Mouse (Mus musculus) MEL-GATA-1-ER (cell line): Measurements from ENCODE around the gene Cap2.

Experiments
- DNase-seq: peaks from one replicate; pipeline ENCODE4 v3.0.0-alpha.2; 2012; ENCODE audit warnings: low read depth; ENCODE audit errors: extremely low read depth

The Cap2 gene

DNA sequence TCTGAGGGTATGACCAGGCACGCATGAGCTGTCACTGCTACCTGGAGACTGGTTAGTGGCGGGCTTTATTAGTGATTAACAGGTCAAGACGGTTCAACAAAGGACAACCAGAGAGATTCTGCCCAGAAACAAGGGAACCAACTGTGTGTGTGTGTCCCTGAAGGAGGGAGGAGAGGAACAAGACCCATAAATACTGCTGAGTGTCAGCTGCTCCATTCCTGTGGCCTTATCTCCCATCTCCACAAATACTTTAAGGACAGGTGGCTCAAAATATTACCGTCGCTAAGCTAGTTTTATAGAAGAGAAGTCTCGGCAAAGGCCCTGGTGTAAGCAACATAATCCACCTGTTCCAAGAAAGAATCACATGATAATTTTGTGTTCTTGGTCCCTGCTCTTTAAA lies 127.7 kb downstream of the Cap2 start:
- DNase-seq, result no peak

DNA sequence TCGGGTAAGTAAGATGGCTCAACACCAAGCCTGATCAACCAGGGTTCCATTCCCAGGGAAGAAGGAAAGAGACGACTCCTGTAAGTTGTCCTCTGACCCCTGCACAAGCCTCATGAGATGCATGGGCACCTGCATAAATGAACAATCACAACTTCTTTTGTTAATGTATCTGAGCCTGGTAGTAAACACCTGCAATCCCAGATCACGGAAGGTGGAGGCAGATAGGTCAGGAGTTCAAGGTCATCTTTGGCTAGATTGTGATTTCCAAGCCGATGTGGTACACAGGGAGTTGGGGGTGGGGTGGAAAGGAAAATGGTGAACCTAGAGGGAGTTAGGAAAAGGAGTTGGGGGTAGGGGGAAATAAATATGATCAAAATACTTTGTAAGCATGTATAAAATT lies 131.1 kb downstream of the Cap2 start:
- no peak for DNase-seq

DNA sequence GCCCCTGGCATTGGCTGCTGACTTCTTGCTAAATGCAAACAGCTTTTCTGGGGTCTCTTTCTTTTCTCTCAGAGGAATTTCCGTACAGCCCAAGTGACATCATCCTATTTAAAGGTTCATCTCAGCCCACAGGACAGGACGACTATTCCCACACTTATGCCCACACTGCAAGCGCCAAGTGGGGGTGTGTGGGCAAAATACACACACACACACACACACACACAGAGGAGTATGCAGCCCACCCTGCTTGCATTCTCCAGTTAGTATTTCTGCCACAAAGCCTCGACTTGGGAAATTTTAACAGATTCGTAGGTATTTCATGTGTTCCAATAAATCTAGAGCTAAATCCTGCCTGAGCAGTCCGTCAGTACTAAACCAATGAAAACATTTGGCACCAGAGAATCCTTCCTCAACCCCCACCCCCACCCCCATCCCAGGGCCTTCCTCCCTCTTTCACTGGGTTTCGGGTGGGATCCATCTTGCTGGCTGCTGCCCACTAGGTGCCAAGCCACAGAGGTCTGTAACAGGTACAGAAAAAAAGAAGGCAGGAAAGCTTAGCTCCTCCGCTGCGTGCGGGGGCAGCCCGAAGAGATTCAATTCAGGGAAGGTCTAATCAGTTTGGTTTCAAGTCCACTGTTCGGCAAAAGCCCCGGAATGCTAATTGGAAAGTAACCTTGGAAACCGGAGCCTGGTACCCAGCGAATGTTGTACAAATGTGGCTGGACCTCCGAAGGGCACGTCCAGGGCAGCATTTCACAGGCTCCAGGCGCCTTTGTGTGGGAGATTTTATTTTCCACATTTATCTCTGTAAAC lies 131.9 kb downstream of the Cap2 start:
- no peak for DNase-seq

DNA sequence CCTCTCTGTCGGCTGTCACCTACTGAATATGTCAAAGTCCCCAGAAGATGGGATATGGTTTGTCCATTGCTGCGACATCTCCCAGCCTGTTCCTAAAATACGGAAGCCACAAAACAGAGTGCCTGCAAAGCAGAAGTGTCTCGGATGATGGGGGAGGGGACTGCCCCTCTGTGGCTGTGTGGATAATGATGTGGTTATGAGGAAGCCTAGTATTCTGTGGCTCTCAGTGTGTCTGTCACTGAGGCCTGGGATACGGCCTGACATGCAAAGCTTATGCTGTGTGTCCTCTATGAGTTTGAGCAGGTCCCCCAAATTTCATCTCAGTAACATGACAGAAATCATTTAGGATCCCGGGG lies 132.5 kb downstream of the Cap2 start:
- peak; percentile 70 for DNase-seq

DNA sequence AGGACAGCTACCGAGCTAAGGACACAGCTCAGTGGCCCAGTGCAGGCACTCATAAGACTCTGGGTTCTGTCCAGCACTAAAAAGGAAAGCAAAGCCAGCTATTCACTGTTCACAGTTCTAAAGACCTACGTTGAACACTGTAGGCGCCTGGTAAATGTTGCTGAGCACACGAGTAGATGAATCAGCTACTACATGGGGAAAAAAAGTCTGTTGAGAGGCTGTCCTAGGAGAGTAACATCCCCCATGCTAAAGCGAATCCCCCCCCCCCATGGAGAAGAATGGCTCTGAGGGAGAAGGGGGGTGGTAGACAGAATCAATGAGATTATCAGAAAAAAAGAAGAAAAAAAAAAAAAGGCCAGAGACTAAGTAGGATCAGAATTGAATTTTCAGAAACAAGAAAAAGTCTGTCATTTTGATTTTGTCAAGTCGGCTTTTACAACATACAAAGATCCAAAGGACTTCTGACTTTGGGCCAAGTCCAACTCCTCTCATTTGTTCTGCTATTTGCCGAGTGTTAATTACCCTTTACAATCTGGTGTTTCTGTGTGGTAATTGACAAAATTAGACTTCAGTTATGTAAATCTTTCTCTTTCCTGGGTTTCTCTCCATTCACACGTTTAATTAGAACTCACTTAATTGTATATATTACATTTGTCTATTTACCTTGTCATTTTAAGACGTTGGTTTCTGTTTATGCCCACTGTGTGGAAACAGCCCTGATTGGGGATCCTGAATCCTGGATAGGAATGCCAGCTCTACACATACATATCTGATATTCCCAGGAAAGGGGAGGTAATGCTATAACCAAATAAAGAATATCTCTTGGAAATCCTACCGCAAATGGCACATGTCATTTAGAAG lies 139.2 kb downstream of the Cap2 start:
- no peak for DNase-seq

DNA sequence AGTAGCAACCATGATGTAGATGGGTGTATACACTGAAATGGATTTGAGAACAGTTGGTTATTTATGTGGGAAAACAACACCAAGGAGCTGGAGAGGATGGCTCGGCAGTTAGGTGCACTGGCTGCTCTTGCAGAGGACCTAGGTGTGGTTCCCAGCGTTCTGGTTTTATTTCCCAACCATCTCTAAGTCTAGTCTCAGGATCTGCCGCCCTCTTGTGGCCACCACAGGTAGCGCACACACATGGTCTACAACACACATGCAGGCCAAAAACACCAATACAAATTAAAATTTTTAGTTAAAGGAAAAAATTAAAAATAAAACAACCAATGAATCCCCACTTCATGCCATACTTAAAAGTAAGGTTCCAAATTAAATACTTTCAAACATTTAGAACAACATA lies 140.7 kb downstream of the Cap2 start:
- no peak for DNase-seq

DNA sequence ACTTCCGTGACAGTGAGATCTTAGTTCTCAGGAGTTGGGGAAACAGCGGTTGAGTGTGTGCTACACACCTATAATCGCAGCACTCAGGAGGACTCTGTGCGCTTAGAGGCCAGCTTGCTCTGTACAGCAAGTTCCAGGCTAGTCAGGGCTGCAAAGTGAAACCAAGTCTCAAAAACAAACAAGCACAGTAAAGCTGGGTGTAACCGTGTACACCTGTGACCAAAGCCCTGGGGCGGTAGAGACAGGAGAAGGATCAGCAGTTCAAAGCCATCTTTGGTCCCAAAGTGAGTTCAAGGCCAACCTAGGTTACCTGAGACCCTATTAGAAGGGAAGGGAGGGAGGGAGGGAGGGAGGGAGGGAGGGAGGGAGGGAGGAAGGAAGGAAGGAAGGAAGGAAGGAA lies 142.5 kb downstream of the Cap2 start:
- DNase-seq, result no peak

DNA sequence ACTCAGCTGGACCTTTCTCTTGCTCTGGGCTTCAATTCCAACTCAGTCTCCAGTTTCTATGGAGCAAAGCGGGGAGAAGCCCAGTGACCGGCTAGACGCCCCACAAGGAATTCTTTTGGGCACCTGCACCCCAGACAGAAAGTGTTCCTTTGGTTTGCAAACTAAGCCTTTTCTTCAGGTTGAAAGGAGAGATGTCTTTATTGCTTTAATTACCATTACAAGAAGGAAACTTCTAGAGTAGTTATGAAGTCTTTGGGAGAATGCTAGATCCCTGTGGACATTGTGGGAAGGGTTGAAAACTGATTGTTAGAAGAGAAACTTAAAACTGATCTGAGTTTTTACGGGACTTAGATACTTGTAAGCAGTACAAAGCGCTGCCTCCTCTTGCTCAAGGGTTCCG lies 143.8 kb downstream of the Cap2 start:
- no peak for DNase-seq

DNA sequence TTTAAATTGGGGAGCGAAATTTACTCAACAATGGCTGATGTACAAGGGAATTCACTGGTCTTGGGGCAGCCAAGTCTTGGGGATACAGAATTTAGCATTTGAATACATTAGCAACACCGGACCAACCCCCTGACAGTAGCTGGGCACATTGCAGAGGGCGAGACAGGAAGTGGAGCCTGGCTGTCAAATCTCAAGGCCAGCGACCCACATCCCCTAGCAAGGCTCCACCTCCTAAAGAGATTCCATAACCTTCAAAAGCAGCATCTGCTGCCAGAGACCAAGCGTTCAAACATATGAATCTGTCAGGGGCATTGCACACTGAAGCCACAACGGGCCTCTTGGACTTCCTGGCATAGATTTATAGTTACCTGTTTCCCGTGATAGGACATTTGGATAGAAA lies 150.2 kb downstream of the Cap2 start:
- DNase-seq, result no peak

DNA sequence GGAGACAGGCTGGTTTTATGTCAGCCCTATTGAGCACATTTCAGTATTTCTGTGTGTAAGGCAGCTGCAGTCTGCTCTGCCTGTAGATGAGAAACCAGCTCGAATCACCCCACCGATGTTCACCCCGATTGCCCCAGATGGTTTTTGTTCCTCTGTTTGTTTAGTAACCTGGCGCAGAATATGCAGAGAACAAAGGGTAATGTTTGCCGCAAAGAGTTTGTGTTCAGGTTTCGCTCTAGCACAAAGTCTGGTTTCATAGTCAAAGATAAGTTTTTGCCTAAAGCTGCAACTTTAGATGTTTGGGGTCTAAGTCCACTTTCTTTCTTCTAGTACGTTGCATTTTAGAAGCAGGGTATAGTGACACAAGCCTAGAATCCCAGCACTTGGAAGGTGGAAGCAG lies 151.0 kb downstream of the Cap2 start:
- DNase-seq, result no peak

DNA sequence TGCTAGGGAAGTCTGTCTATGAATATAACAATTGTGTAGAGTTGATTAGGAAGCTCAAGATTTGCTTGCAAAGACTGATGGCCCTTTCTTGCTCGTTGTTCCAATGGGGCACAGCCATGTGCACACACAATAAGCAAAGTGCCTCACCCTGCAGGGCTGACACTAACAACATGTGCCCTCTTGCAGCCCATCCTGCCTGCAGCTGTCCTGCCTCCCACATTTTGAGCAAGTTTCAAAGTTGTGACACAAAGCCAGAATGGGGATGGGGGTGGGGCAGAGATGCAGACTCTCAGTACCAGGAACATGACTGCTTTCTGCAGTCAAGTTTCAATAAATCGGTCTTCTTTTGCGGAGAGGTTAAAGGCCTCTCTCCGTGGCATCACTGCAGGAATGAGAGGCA lies 152.0 kb downstream of the Cap2 start:
- no peak for DNase-seq

DNA sequence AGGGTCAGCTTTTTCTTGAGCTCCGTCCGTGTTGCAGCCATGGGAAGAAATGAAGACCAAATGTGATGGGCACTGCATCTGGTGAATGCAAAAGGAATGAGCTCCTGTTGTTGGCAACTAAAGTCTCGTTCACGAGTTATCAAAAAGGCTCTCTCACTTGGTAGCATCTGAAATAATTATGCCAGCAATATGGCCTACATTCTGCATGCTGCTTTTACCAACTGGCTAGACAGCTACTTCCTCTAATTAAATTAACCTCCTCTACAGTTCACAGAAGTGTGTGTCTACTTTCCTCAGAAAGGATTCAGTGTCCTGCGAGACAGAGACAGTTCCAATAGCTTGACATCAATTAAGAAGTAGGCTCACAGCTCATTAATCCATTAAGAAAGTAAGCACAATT lies 152.9 kb downstream of the Cap2 start:
- DNase-seq, result no peak

DNA sequence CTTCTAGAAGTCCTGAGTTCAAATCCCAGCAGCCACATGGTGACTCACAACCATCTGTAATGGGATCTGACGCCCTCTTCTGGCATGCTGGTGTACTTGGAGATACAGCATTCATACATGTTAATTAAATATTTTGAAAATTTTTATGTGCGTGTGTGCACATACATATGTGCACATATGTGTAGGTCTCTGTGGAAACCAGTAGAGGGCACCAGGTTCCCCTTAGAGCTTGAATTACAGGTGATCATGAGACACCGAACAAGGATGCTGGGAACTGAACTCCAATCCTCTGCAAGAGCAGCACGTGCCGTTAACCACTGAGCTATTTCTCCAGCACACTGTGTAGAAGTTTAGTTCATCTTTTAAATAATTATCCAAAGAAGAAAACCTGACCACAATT lies 157.6 kb downstream of the Cap2 start:
- no peak for DNase-seq

DNA sequence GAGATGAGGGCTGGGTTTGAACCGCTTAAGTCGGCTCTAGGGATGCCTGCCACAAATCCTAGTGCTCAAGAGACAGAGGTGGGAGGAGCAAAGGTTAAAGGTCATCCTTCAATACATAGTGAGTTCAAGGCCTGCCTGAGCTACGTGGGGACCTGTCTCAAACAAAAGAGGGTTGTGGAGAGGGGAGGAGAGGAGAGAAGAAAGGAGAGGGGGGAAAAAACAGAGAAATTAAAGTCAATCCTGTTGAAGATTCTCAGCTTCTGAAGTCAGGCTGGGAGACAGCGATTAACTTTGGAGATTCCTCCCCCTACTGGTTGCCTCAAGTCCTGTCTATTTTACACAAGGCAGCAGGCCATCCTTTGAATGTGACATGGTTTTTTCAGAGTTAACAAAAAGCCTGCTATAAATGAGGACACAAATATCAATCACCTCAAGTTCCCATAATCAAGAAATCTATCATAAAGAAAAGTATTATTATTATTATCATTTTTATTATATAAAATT lies 161.9 kb downstream of the Cap2 start:
- no peak for DNase-seq

DNA sequence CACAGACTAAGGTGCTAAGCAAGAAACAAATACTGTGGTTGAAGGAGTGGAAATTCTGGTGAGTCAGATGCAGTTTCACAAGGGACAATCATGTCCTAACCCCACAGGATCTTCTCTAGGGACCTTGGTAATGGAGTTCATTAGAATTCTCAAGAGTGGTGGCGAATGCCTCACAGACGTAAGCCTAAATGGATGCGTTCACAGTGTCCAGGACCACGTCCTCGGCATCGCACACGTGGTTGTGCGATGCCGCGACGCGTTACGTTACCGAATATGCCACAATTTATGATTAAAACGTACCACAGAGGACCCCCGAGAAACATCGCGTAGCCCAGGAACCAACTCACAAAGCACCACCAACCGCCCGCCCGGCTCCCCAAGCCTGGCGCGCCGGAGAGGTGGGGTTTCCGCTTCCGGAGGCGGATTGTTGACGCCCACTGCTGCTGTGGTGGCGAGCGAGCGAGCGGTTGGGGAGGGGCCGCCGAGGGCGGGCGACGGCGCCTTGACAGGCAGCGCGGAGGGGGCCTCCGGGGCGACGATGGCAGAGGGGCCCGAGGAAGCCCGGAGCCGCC lies 167.5 kb downstream of the Cap2 start, which contains the start of gene Fam8a1:
Gene Fam8a1, plus strand, starts transcription at position 475 of the 572 bp plus-strand sequence.
- DNase-seq, result peak; percentile 77

DNA sequence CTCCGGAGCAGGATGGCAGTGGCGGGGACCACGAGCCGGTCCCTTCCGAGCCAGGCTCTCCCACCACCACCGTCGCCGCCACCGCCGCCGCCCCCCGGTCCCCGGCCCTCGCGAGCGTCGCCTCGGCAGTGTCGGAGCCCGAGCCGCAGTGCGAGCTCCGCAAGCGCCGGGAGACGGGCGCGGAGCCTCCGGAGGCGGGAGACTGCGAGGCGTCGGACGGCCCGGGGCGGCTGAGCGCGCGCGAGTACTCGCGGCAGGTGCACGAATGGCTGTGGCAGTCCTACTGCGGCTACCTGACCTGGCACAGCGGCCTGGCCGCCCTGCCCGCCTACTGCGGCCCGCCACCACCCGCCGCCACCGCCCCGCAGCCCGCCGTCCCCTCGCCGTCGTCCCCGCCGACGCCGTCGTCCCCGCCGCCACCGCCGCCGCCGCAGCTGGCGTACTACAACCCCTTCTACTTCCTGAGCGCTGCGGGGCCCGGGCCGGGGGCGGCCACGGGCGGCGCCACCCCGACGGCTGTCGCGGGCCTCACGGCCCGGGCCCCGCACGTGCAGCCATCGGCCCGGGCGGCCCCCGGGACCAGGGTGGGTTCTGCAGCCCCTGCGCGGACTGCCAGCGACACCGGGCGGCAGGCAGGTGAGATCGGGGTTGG lies 168.1 kb downstream of the Cap2 start:
- DNase-seq, result no peak

DNA sequence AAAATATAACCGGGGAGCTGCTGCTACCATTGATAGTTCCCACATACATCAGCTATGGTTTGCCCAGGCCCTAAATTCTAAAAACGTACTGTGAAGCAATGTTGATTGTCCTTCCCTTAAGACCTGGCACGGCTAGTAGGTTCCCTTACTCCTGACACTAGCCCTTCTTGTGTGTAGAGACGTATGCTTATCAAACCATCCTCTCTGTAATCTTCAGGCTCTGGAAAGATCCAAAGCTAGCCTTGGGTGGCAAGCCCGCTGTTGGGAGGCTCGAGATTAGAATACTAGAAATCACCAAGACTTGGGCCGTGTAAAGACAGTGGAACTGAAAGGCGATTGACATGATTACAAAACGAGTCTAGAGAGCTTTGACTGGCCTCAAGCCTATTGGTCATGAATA lies 168.9 kb downstream of the Cap2 start:
- DNase-seq, result no peak

DNA sequence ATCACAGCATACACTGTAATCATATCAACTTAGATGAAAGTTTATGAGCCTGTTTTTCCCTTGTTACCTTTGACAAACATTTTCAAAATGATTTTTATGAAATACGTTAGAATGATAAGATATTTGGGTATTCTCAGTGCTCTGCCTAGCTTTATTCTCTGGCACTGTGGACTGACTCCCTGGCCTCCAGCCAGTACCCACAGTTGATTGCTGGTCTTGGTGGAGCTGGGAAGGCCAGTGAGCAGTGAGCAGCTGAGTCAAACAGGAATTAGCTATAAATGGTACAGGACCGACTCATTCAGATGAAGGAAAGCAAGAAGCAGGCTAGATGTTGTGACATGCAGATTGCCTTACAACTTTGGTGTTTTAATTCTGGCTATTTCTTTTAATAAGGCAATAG lies 173.0 kb downstream of the Cap2 start:
- DNase-seq, result no peak

DNA sequence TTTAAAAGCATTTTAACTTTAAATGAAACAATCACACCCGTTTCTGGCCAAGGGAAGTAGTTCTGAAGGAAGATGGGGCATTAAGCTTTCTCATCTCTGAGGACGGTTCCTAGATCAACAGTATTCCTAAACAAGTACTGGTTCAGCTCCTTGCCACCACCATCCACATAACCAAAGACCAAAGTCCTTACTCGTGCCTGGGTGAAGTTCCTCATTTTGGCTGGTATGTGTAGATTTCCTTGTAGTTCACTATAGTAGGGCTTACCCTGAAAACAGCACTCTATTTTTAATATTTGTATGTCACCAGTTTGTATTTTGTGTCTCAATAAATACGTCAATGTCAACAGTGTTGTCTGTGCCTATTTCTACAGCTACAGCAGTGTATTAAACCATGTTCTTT lies 176.1 kb downstream of the Cap2 start:
- no peak for DNase-seq

DNA sequence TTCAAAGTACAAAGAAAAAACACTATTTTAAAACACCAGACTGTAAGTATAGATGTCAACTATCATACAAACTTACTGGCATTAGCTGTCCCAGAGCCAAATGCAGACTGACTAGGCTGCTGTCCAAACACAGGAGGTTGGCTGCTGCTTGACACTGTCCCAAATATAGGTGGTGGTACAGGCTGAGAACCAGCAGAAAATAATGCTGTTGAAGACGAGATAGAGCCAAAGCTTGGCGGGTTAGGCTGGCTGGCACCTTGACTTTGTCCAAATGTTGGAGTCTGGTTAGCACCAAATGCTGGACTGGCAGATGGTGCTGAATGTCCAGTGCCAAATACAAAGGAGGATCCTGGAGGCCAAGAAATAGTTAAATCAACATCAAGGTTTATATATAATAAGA lies 181.3 kb downstream of the Cap2 start:
- no peak for DNase-seq

DNA sequence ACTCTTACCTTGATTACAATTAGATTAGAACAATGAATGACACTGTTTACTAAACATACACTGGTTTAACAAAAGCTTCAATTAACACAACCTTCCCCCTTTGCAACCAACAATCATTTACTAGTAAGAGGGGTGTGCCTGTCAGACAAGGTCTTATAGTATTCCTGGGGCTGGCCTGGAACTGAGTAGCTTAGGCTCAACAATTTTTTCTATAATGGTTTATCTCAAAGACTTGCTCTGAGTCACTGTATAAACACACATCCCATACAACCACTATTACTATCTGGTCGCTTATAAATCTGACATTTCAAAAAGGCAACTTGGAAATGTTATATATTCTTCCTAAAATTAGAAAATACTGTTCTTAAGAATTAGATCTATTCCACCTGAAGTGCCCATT lies 181.7 kb downstream of the Cap2 start:
- no peak for DNase-seq
